Mouse (Mus musculus) lung, postnatal 36 days (tissue): ENCODE measurements around the gene Nwd1.

Experiments
- DNase-seq: peaks from one replicate; pipeline ENCODE4 v3.0.0; 2022; ENCODE audit warnings: mixed read lengths

Nwd1 gene

GRCm38 (mm10) chr8:72766777-72767176 is 120.3 kb downstream of the Nwd1 start:
- DNase-seq: no peak
